30 mouse cellular contexts compared by ENCODE assay signal in genomic region chr13:102857539-102857838, GRCm38 (mm10).
A peak's percentile ranks its signal among the peaks of the same experiment; 100 is the strongest.
DNase-seq lines count a peak whose midpoint lies in the region; ATAC-seq lines count a peak whose summit lies in the region.
"Had no signal": no experiment of that assay in that cellular context is flagged by ENCODE, and none has a peak within 500 bp of the region (broad histone marks: within the 10 kb centered on the region; RNA-seq: fewer than 3 reads in every experiment).

No protein-coding gene starts in this region.

- DNase-seq in heart, adult 18-20 months: no peak
- peak; percentile 45 for DNase-seq in adipocyte (ENCODE audit: low spot score)
- DNase-seq in gonadal fat pad, adult 2 months (ENCODE audit: low read depth): peak; percentile 90
- DNase-seq in Muller cell, postnatal 12 days (ENCODE audit: inconsistent ontology term): no peak
- DNase-seq in cerebellum, adult 11-12 months: no peak
- DNase-seq: cerebellum, adult 8-10 months; cerebellum, postnatal 25 days; gastrocnemius, postnatal 25 days; heart, adult 2 months; kidney, adult 8-10 months; kidney, postnatal 25 days; liver, postnatal 0 days; lung, postnatal 36 days; right cerebral cortex, postnatal 4 days; thymus, postnatal 4 days had no signal

- H3K9ac ChIP-seq in heart, embryonic 15.5 days: no peak overlapping the region
- no peak overlapping the region for H3K9ac ChIP-seq in stomach, embryonic 16.5 days (ENCODE audit: low read length)
- H3K9ac ChIP-seq: embryonic facial prominence, embryonic 15.5 days; forebrain, embryonic 13.5 days; hindbrain, embryonic 15.5 days; limb, embryonic 12.5 days; liver, postnatal 0 days; midbrain, embryonic 12.5 days; neural tube, embryonic 13.5 days had no signal

- peak overlapping the region; percentile 49 for H3K27ac ChIP-seq in heart, embryonic 15.5 days
- H3K27ac ChIP-seq in stomach, embryonic 16.5 days (ENCODE audit: low read length): peak overlapping the region; percentile 36; the same call in 1 of the 2 replicates
- H3K27ac ChIP-seq: embryonic facial prominence, embryonic 10.5 days; embryonic facial prominence, embryonic 15.5 days; forebrain, embryonic 13.5 days; heart, adult 2 months; hindbrain, embryonic 10.5 days; hindbrain, embryonic 15.5 days; layer of hippocampus, adult 2 months; left cerebral cortex, adult 2 months; limb, embryonic 12.5 days; midbrain, embryonic 12.5 days; neural tube, embryonic 13.5 days had no signal

- no peak overlapping the region for H3K4me2 ChIP-seq in heart, embryonic 15.5 days
- no peak overlapping the region for H3K4me2 ChIP-seq in stomach, embryonic 16.5 days (ENCODE audit: low read depth, low read length)
- H3K4me2 ChIP-seq: embryonic facial prominence, embryonic 15.5 days; forebrain, embryonic 13.5 days; hindbrain, embryonic 15.5 days; limb, embryonic 12.5 days; liver, embryonic 11.5 days; midbrain, embryonic 12.5 days; neural tube, embryonic 13.5 days had no signal

- H3K9me3 ChIP-seq in heart, embryonic 15.5 days (replicated peaks): no peaks in the 10 kb centered on the region
- H3K9me3 ChIP-seq in stomach, embryonic 16.5 days (replicated peaks; ENCODE audit: control insufficient read depth, low read length): no peaks in the 10 kb centered on the region
- H3K9me3 ChIP-seq: embryonic facial prominence, embryonic 10.5 days; embryonic facial prominence, embryonic 15.5 days; forebrain, embryonic 13.5 days; hindbrain, embryonic 10.5 days; hindbrain, embryonic 15.5 days; limb, embryonic 12.5 days; midbrain, embryonic 12.5 days; neural tube, embryonic 13.5 days had no signal

- no peak for ATAC-seq in heart, embryonic 15.5 days (replicated peaks; ENCODE audit: insufficient number of reproducible peaks, insufficient read depth, low FRiP score, low read depth)
- no peak for ATAC-seq in stomach, embryonic 16.5 days (ENCODE audit: insufficient read depth, low FRiP score)
- ATAC-seq: CD4-positive, CD25-positive, alpha-beta regulatory T cell, adult 4 months; forebrain, embryonic 13.5 days; inflammation-experienced regulatory T-cells, adult 6 months had no signal

- H3K36me3 ChIP-seq in heart, embryonic 15.5 days: no peaks in the 10 kb centered on the region
- H3K36me3 ChIP-seq in stomach, embryonic 16.5 days (ENCODE audit: control insufficient read depth, insufficient read depth, low read length): no peaks in the 10 kb centered on the region
- H3K36me3 ChIP-seq: embryonic facial prominence, embryonic 10.5 days; embryonic facial prominence, embryonic 15.5 days; hindbrain, embryonic 10.5 days; hindbrain, embryonic 15.5 days; midbrain, embryonic 12.5 days; neural tube, embryonic 13.5 days had no signal

- H3K4me1 ChIP-seq in heart, embryonic 15.5 days (replicated peaks): peaks cover 21% of the 10 kb centered on the region
- H3K4me1 ChIP-seq in stomach, embryonic 16.5 days (ENCODE audit: control insufficient read depth, insufficient read depth, low read length): peaks cover 15% of the 10 kb centered on the region
- H3K4me1 ChIP-seq: hindbrain, embryonic 10.5 days; hindbrain, embryonic 15.5 days; midbrain, embryonic 12.5 days had no signal

- H3K4me3 ChIP-seq in heart, embryonic 15.5 days: no peak overlapping the region
- no peak overlapping the region for H3K4me3 ChIP-seq in stomach, embryonic 16.5 days (replicated peaks; ENCODE audit: low read length)
- H3K4me3 ChIP-seq: embryonic facial prominence, embryonic 10.5 days; embryonic facial prominence, embryonic 15.5 days; forebrain, embryonic 13.5 days; heart, adult 2 months; hindbrain, embryonic 10.5 days; hindbrain, embryonic 15.5 days; layer of hippocampus, adult 2 months; left cerebral cortex, adult 2 months; limb, embryonic 12.5 days; midbrain, embryonic 12.5 days; neural tube, embryonic 13.5 days had no signal

- 53% methylated on average over 3 of the region's 3 CpGs for WGBS in heart, embryonic 15.5 days
- 74% methylated on average over 3 of the region's 3 CpGs for WGBS in stomach, embryonic 16.5 days

- no peaks in the 10 kb centered on the region for H3K27me3 ChIP-seq in heart, embryonic 15.5 days
- H3K27me3 ChIP-seq in stomach, embryonic 16.5 days (ENCODE audit: control insufficient read depth, insufficient read depth, low read length): no peaks in the 10 kb centered on the region
- H3K27me3 ChIP-seq: embryonic facial prominence, embryonic 15.5 days; forebrain, embryonic 13.5 days; hindbrain, embryonic 15.5 days; limb, embryonic 12.5 days; midbrain, embryonic 12.5 days; neural tube, embryonic 13.5 days had no signal

Comparison
In these comparisons a context has a peak if more than half of its experiments do, and no peak if none do; other contexts are left out.
1. DNase-seq: peak in adipocyte (single experiment) and gonadal fat pad, adult 2 months (single experiment); none in heart, adult 18-20 months (0 of 2), Muller cell, postnatal 12 days (single experiment) and cerebellum, adult 11-12 months (single experiment).